Mouse (Mus musculus) hindbrain, embryonic 15.5 days (tissue): ENCODE results near the gene Slc34a2. TPM values are rescaled to one million over a fixed set of nuclear protein-coding genes. Genes with fewer than 3 reads are reported as not detected.

ENCODE experiments used
- ATAC-seq: fragments of 200-750 bp; cut with Nextera tagmentation; 2 replicates; pipeline ENCODE4 v1.8.0; 2017; ENCODE audit warnings: low read depth, moderate number of reproducible peaks, moderate TSS enrichment; ENCODE audit not compliant: low FRiP score
- H3K27ac ChIP-seq: fragments of 300-500 bp; sonication (generic); replicated peaks from 2 replicates; pipeline ENCODE4 v1.5.1; 2015; ENCODE audit warnings: mild to moderate bottlenecking, inconsistent platforms
- H3K27me3 ChIP-seq: fragments of 300-500 bp; sonication (generic); 2 replicates; pipeline ENCODE4 v1.6.1; 2015; ENCODE audit warnings: control low read depth, inconsistent platforms
- H3K36me3 ChIP-seq: fragments of 300-500 bp; sonication (generic); 2 replicates; pipeline ENCODE4 v1.6.1; 2015; ENCODE audit warnings: control low read depth, inconsistent platforms
- H3K4me1 ChIP-seq: fragments of 300-500 bp; sonication (generic); replicated peaks from 2 replicates; pipeline ENCODE4 v1.6.1; 2015; ENCODE audit warnings: control low read depth, inconsistent platforms
- H3K4me2 ChIP-seq: fragments of 300-500 bp; sonication (generic); 2 replicates; pipeline ENCODE4 v1.6.1; 2015; ENCODE audit warnings: moderate library complexity, mild to moderate bottlenecking, inconsistent platforms
- H3K4me3 ChIP-seq: fragments of 300-500 bp; sonication (generic); 2 replicates; pipeline ENCODE4 v1.5.1; 2015; ENCODE audit warnings: mild to moderate bottlenecking, inconsistent platforms
- H3K9ac ChIP-seq: fragments of 300-500 bp; sonication (generic); 2 replicates; pipeline ENCODE4 v1.6.1; 2015; ENCODE audit warnings: inconsistent platforms
- H3K9me3 ChIP-seq: fragments of 300-500 bp; sonication (generic); 2 replicates; pipeline ENCODE4 v1.6.1; 2016; ENCODE audit warnings: control low read depth, inconsistent platforms
- WGBS: fragments of 180-500 bp; shearing (Covaris S2); methylation state at CpG from one replicate; pipeline ENCODE4 v1.1.7; 2015; 5-methylcytosine and 5-hydroxymethylcytosine counted together
- polyA plus RNA-seq: library from polyadenylated mRNA; unstranded; fragments of >200 nt; fragmentation: Nextera tagmentation; extraction: Ambion mirVana; gene quantifications from 2 replicates; pipeline ENCODE4 v1.2.1, GENCODE M21; 2015

Slc34a2 gene
- polyA plus RNA-seq, 1 experiment from 2014 or later = 0.17 TPM

DNA sequence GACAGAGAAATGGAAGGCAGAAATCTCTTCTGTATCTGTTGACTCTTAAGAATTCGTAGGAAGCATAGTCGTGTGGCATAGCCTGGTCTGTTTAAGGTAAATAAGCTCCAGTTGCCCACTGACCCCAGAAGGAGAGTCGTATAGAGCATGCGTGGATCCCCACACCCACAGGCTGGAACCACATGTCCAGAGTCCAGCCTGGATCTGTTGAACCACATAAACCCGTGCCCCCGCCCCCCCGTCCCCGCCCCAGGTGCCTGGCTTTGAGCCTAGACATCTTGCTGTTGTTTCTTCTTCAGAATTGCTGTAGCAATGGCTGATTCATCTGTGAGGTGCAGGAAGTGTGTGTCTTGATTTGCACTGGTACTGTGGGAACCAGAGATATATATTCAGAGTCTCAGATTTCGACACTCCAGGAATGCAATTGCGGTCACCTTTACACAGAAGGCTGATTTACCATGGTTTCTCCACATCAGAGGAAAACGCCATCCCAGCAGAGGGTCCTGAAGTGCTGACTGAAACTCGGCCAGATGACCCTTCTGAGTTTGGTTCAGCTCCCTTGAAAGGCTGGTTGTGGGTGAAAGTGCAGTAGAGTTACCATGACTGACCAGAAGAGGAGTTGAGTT is 64.1 kb downstream of the Slc34a2 start:
- Histone ChIP-seq H3K4me2 (no peak overlapping the region), H3K9me3 (no peaks in the 10 kb centered on the region), H3K36me3 (no peaks in the 10 kb centered on the region), H3K4me3 (no peak overlapping the region), H3K27ac (no peak overlapping the region), H3K27me3 (no peaks in the 10 kb centered on the region), H3K9ac (no peak overlapping the region), H3K4me1 (no peaks in the 10 kb centered on the region)
- WGBS = 82% methylated on average over 12 of the region's 12 CpGs
- ATAC-seq = no peak

DNA sequence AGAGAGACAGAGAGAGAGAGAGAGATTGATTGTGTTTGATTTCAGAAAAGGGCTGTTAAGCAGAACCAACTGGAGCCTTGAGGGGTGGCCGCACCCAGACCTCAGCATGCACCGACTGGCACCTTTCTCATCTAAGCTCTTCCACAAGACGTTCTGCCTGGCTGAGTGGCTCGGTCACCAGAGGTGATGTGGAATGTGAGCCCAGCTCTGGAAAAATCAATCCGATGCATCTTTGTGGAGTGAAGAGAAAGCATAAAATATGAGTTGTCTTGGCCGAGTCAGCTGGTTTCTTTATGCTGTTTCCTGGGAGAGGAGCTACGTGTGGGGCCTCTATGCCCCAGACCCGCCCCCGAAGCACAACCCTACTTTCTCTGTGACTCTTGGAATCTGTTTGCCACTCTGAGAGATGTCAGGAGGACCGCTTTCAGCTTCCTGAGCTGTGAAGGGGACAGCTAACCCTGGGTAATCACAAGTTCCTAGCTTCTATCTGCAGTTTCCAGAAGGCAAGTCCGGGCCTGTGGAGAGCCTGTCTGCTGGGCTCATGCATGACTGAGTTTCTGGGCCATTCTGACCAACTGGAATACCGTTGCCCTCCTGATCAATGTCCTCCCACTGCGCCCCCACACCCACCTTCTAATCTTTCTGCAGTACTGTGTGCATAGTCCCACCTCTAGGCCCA is 66.4 kb downstream of the Slc34a2 start:
- H3K4me2 ChIP-seq = no peak overlapping the region
- H3K27ac ChIP-seq = no peak overlapping the region
- H3K36me3 ChIP-seq = no peaks in the 10 kb centered on the region
- no peak for ATAC-seq
- H3K4me3 ChIP-seq = no peak overlapping the region
- H3K4me1 ChIP-seq = no peaks in the 10 kb centered on the region
- no peaks in the 10 kb centered on the region for H3K9me3 ChIP-seq
- 70% methylated on average over 13 of the region's 13 CpGs for WGBS
- H3K27me3 ChIP-seq = no peaks in the 10 kb centered on the region
- H3K9ac ChIP-seq = no peak overlapping the region

DNA sequence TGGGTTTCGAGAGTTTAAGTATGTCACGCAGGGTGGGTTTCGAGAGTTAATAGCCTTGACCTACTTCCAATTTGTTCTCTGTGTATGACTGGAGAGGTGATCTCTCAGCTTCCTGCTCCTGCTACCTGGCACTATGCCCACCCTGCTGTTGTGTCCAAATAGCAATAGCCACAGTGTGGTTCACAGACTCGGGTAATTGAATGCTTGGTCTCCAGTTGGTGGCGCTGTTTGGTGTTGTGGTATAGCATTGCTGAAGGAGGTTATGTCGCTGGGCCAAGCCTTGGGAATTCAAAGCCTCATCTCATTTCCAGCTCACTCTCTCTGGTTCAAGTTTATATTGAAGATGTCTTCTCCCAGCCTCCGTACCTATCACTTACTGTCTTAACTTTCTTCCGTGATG is 67.8 kb downstream of the Slc34a2 start:
- H3K4me2 ChIP-seq = no peak overlapping the region
- H3K36me3 ChIP-seq = no peaks in the 10 kb centered on the region
- H3K9me3 ChIP-seq = no peaks in the 10 kb centered on the region
- H3K27me3 ChIP-seq = no peaks in the 10 kb centered on the region
- H3K9ac ChIP-seq = no peak overlapping the region
- peaks cover 6% of the 10 kb centered on the region; the same call in 1 of the 2 replicates for H3K4me1 ChIP-seq
- ATAC-seq = no peak
- 73% methylated on average over 8 of the region's 8 CpGs for WGBS
- no peak overlapping the region for H3K4me3 ChIP-seq
- H3K27ac ChIP-seq = no peak overlapping the region

DNA sequence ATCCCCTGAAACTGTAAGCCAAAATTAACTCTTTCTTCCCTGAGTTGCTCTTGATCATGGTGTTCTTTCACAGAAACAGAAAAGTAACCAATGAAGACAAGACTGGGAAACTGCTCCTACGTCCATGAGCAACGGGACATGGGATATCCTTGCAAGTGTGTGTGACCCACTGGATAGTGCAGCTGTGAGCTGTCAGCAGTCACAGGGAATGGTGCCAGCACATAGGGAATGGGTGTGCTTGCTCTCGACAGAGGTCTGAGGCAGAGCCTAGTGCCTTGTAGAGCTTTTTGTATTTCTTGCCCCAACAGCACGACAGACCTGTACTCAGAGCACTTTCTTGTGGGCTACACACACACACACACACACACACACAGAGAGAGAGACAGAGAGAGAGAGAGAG is 68.2 kb downstream of the Slc34a2 start:
- H3K4me3 ChIP-seq = no peak overlapping the region
- no peaks in the 10 kb centered on the region for H3K27me3 ChIP-seq
- H3K4me2 ChIP-seq = no peak overlapping the region
- no peaks in the 10 kb centered on the region for H3K36me3 ChIP-seq
- no peaks in the 10 kb centered on the region for H3K9me3 ChIP-seq
- no peak overlapping the region for H3K9ac ChIP-seq
- no peak overlapping the region for H3K27ac ChIP-seq
- H3K4me1 ChIP-seq = peaks cover 7% of the 10 kb centered on the region; the same call in 1 of the 2 replicates
- 86% methylated on average over 4 of the region's 4 CpGs for WGBS
- ATAC-seq = no peak

DNA sequence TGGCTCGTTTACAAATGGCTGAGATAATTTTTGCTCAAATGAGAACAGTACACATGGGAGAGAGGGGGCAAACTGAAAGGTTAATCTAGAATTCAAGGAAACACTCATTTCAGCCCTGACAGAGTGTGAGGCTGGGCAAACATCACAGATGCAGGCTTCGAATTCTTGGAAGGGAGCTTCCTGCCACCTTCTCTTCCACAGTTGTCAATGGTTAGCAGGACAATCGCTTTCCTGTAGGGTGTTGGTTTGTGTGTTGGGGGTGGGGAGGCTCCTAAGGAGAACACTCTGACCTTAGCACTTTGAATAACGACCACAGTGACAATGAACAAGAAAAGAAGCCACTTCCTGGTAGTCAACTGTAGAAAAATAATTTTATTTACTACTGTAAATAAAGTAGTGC is 68.8 kb downstream of the Slc34a2 start:
- ATAC-seq = no peak
- Histone ChIP-seq H3K4me3 (no peak overlapping the region), H3K9me3 (no peaks in the 10 kb centered on the region), H3K27me3 (no peaks in the 10 kb centered on the region), H3K36me3 (no peaks in the 10 kb centered on the region), H3K4me2 (no peak overlapping the region), H3K4me1 (peaks cover 7% of the 10 kb centered on the region; the same call in 1 of the 2 replicates), H3K9ac (no peak overlapping the region), H3K27ac (no peak overlapping the region)
- WGBS = 63% methylated on average over 4 of the region's 4 CpGs

DNA sequence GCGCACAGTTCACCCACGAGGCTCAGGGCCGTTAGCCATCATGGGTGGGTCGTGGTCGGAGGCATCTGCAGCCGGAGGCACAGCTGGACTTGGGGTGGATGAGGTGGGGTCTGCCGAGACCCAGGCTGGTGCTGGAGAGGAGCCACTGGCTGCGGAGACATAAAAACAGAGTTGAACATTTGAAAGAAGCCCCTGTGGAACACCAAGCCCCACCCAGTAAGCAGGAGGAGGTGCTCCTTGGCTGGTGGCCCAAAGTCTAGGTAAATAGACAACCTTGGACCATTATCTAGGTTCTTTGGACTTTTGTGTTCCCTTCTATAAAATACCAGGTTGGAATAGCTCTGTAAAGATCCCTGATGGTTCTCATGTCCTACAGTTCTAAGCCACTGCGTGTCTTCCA is 70.1 kb downstream of the Slc34a2 start:
- H3K4me3 ChIP-seq = no peak overlapping the region
- H3K27me3 ChIP-seq = no peaks in the 10 kb centered on the region
- no peak overlapping the region for H3K27ac ChIP-seq
- no peaks in the 10 kb centered on the region for H3K36me3 ChIP-seq
- WGBS = 76% methylated on average over 9 of the region's 9 CpGs
- no peak overlapping the region for H3K9ac ChIP-seq
- no peak for ATAC-seq
- H3K9me3 ChIP-seq = no peaks in the 10 kb centered on the region
- peaks cover 7% of the 10 kb centered on the region; the same call in 1 of the 2 replicates for H3K4me1 ChIP-seq
- no peak overlapping the region for H3K4me2 ChIP-seq

DNA sequence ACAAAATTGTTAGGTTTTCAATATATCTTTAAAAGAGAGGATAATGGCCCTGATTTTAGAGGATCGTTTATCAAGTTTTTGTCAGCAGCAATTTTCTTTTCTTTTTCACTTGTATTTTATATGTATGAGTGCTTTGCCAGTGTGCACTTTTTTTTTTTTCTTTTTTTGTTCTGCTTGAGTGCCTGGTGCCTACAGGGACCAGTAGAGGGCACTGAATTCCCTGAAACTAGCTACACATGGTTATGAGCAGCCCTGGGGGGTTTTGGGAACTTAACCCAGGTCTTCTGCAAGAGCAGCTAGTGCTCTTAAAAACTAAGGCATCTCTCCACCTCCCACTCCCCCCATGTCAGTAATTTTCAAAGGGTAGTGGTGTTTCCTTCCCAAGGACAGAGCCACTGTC is 70.8 kb downstream of the Slc34a2 start:
- no peak overlapping the region for H3K4me3 ChIP-seq
- no peaks in the 10 kb centered on the region for H3K9me3 ChIP-seq
- H3K27ac ChIP-seq = no peak overlapping the region
- H3K4me2 ChIP-seq = no peak overlapping the region
- no peak overlapping the region for H3K9ac ChIP-seq
- ATAC-seq = no peak
- WGBS = 95% methylated on average over 1 of the region's 1 CpGs
- H3K27me3 ChIP-seq = no peaks in the 10 kb centered on the region
- no peaks in the 10 kb centered on the region for H3K36me3 ChIP-seq
- H3K4me1 ChIP-seq = peaks cover 7% of the 10 kb centered on the region; the same call in 1 of the 2 replicates

DNA sequence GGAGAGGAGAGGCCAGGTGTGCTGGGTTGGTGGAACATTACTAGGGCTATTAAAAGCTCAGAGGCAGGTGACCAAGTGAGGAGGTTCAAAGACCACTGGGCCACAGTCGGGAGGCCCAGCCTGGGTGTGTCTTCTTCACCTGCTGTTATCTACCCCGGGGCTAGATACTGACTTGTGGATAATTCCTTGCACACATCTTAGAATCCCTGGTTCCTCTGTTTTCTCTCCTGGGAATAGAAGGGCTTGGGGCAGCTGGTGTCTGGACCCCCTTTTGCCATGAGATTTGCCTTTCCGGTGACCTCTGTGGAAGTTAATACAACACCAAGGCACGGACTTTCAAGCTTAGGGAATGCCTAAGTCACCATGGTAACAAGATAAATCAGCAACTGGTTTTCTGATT is 72.3 kb downstream of the Slc34a2 start:
- Histone ChIP-seq H3K4me2 (no peak overlapping the region), H3K36me3 (no peaks in the 10 kb centered on the region), H3K9ac (no peak overlapping the region), H3K4me1 (peaks cover 14% of the 10 kb centered on the region; the same call in 1 of the 2 replicates), H3K4me3 (no peak overlapping the region), H3K27me3 (no peaks in the 10 kb centered on the region), H3K27ac (no peak overlapping the region), H3K9me3 (no peaks in the 10 kb centered on the region)
- 56% methylated on average over 4 of the region's 4 CpGs for WGBS
- ATAC-seq = no peak

DNA sequence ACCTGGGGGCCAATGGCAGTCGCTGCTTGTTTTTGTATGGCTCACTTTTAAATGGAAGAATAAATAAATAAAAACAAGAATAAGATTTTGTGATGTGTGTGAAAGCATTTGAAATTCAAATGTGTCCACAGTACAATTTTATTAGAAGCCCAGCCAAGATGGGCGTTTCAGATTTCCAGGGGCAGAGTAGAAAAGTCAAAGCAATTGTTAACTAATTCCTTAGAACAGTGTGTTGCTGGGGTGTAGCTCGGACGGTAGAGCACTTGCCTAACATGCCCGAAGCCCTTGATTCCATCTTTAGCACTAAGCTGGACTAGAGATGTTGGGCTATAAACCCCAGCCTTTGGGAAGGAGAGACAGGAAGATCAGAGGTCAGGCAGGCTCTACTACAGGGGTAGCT is 73.2 kb downstream of the Slc34a2 start:
- Histone ChIP-seq H3K4me2 (no peak overlapping the region), H3K9ac (no peak overlapping the region), H3K4me3 (no peak overlapping the region), H3K27ac (0 out of 2 replicates have a peak overlapping the region, but pooled peaks have one; percentile 1), H3K36me3 (no peaks in the 10 kb centered on the region), H3K27me3 (no peaks in the 10 kb centered on the region), H3K4me1 (peaks cover 14% of the 10 kb centered on the region; the same call in 1 of the 2 replicates), H3K9me3 (no peaks in the 10 kb centered on the region)
- 53% methylated on average over 5 of the region's 5 CpGs for WGBS
- no peak for ATAC-seq

DNA sequence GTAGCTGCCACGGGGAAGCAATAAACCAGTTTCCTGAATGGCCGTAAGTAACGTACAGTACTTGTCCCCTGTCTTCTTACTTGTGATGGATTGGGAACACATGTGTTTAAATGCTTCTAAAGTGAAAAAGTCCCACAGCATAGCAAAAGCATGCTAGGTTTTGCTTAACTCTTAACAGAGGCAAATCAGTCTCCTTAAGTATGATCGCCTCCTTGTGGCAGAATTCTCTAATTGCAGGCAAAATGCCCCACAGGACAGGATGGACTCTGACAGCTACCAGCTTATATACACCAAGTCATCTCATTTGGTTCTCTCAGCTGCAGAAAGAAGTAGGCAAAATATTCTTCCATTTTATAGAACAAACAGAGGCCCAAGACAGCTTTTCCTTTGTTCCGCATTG is 75.1 kb downstream of the Slc34a2 start:
- H3K4me1 ChIP-seq = peaks cover 14% of the 10 kb centered on the region; the same call in 1 of the 2 replicates
- no peak overlapping the region for H3K9ac ChIP-seq

DNA sequence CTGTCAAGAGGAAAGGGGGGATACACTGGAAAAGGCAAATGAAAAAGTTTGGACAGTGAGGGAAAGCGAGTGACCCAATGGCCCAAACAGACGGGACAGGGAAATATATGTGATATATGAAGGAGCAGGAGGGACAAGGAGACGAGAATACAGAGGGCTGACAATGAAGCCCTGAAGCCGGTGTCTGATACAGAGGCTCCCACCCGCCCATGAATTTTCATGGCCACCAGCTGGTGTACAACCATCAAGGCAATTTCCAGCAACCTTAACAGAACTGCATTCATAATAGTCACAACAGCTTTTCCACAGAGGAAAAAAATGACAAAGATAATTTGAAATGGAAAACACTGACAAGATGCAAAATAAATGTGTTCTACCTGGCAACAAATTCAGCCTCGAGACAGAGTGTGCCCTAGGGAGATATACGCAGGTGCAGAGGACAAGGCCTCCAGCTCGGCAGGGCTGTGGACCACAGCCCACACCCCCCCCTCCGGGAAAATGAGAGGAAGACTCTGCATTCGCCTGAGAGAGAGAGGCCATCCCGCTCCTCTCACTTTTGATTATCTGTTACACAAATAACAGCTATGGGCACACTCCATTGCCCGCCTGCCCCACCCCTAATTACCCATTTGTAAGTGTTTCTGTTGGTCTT is 76.9 kb downstream of the Slc34a2 start:
- Histone ChIP-seq H3K4me1 (peaks cover 15% of the 10 kb centered on the region; the same call in 1 of the 2 replicates), H3K4me3 (no peak overlapping the region), H3K9ac (no peak overlapping the region), H3K36me3 (no peaks in the 10 kb centered on the region), H3K9me3 (no peaks in the 10 kb centered on the region), H3K4me2 (no peak overlapping the region), H3K27me3 (no peaks in the 10 kb centered on the region), H3K27ac (no peak overlapping the region)
- WGBS = 48% methylated on average over 12 of the region's 12 CpGs
- no peak for ATAC-seq

More for the DNA sequence above, 75.1 kb downstream of the Slc34a2 start:
- 95% methylated on average over 5 of the region's 5 CpGs for WGBS
- no peak for ATAC-seq
- Histone ChIP-seq H3K36me3 (no peaks in the 10 kb centered on the region), H3K9me3 (no peaks in the 10 kb centered on the region), H3K4me2 (no peak overlapping the region), H3K27ac (no peak overlapping the region), H3K4me3 (no peak overlapping the region), H3K27me3 (no peaks in the 10 kb centered on the region)

DNA sequence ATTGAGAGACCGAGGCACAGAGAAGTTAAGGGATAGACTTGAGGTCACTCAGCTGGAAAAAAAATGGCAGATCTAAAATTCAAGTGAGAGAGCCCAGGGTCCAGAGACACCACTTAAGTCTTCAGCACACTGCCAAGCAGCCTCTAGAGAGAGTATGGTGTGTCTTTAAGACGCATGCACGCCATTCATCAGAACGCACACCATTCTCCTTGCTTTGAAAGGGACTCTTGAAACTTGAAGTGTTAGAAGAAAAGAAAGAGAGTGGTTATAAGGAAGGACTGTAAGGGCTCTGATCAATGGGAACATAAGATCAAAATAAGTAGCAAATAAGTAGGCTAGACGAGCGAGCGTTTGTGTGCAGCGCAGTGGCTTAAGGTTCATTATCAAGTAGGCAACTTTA is 80.3 kb downstream of the Slc34a2 start:
- H3K9me3 ChIP-seq = no peaks in the 10 kb centered on the region
- no peak overlapping the region for H3K27ac ChIP-seq
- 0 out of 2 replicates have a peak, but pooled peaks cover 17% of the 10 kb centered on the region for H3K4me1 ChIP-seq
- no peak for ATAC-seq
- no peak overlapping the region for H3K9ac ChIP-seq
- H3K4me3 ChIP-seq = no peak overlapping the region
- no peaks in the 10 kb centered on the region for H3K27me3 ChIP-seq
- 89% methylated on average over 8 of the region's 8 CpGs for WGBS
- no peaks in the 10 kb centered on the region for H3K36me3 ChIP-seq
- H3K4me2 ChIP-seq = no peak overlapping the region
